Mouse (Mus musculus): Measurements from ENCODE around the gene Ephx1.

Gene Ephx1

GRCm38 (mm10) chr1:180934467-180935419 lies 86.0 kb downstream of the Ephx1 start, which contains the start of gene Lefty1:
Gene Lefty1, plus strand, starts transcription at chr1:180935022.
- DNase-seq, result no peak

GRCm38 (mm10) chr1:180933659-180934058 lies 87.0 kb downstream of the Ephx1 start:
- no peak for DNase-seq

DNA sequence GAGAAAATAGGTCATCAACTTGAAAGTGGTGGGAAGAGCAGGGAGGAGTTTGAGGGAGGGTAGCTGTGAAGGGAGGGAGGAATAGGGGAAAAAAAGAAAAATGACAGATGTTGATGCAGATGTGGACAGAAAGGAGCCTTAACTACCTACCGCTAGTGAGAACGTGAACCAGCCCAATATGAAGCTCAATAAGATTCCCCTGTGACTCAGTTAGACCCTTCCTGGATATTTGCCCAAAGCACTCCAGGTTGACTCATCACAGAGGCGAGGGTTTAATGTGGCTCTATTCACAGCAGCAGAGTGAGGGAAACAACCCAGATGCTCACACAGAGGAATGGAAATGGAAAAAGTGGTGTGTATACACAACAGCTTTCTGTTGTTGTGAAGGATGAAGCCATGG lies 89.6 kb downstream of the Ephx1 start:
- DNase-seq, result no peak

GRCm38 (mm10) chr1:180929599-180929998 lies 91.1 kb downstream of the Ephx1 start:
- DNase-seq, result no peak

GRCm38 (mm10) chr1:180926286-180926685 lies 94.4 kb downstream of the Ephx1 start:
- no peak for DNase-seq

Measured in right cerebral cortex, postnatal 4 days (tissue).